Mouse (Mus musculus) heart, embryonic 16.5 days (tissue): ENCODE results near the gene Naa10. TPM values are rescaled to one million over a fixed set of nuclear protein-coding genes. Genes with fewer than 3 reads are reported as not detected.
A peak's percentile ranks its signal among the peaks of the same experiment; 100 is the strongest.

ENCODE experiments used
- ATAC-seq: fragments of 200-750 bp; cut with Nextera tagmentation; replicated peaks from 2 replicates; pipeline ENCODE4 v1.8.0; 2017; ENCODE audit warnings: moderate number of reproducible peaks; ENCODE audit not compliant: insufficient read depth, low FRiP score; ENCODE audit errors: extremely low read depth
- H3K27ac ChIP-seq: fragments of 300-500 bp; sonication (generic); 2 replicates; pipeline ENCODE4 v1.5.1; 2014; ENCODE audit warnings: mild to moderate bottlenecking, low read length, control low read depth, moderate library complexity
- H3K27me3 ChIP-seq: fragments of 300-500 bp; sonication (generic); 2 replicates; pipeline ENCODE4 v1.6.1; 2014; ENCODE audit warnings: low read length, mixed read lengths; ENCODE audit not compliant: control insufficient read depth, insufficient read depth
- H3K36me3 ChIP-seq: fragments of 300-500 bp; sonication (generic); 2 replicates; pipeline ENCODE4 v1.6.1; 2014; ENCODE audit not compliant: control insufficient read depth, insufficient read depth
- H3K4me1 ChIP-seq: fragments of 300-500 bp; sonication (generic); 2 replicates; pipeline ENCODE4 v1.6.1; 2014; ENCODE audit warnings: low read length, mixed read lengths; ENCODE audit not compliant: control insufficient read depth, insufficient read depth
- H3K4me2 ChIP-seq: fragments of 300-500 bp; sonication (generic); 2 replicates; pipeline ENCODE4 v1.6.1; 2014; ENCODE audit warnings: low read depth, mild to moderate bottlenecking, control low read depth, low read length
- H3K4me3 ChIP-seq: fragments of 300-500 bp; sonication (generic); 2 replicates; pipeline ENCODE4 v1.5.1; 2014; ENCODE audit warnings: mild to moderate bottlenecking, control low read depth, low read length
- H3K9ac ChIP-seq: fragments of 300-500 bp; sonication (generic); 2 replicates; pipeline ENCODE4 v1.6.1; 2014; ENCODE audit warnings: low read length, control low read depth
- H3K9me3 ChIP-seq: fragments of 300-500 bp; sonication (generic); replicated peaks from 2 replicates; pipeline ENCODE4 v1.6.1; 2016; ENCODE audit warnings: low read length; ENCODE audit not compliant: control insufficient read depth
- WGBS: fragments of 180-500 bp; shearing (Covaris S2); extraction: QIAGEN DNeasy Blood & Tissue Kit; methylation state at CpG from one replicate; pipeline ENCODE4 v1.1.7; 2014; 5-methylcytosine and 5-hydroxymethylcytosine counted together
- polyA plus RNA-seq: library from polyadenylated mRNA; unstranded; fragments of >200 nt; fragmentation: Nextera tagmentation; extraction: Ambion mirVana; gene quantifications from 2 replicates; pipeline ENCODE4 v1.2.1, GENCODE M21; 2015

Naa10 gene
- 89.8 and 97.1 TPM in 2 replicates for polyA plus RNA-seq

DNA sequence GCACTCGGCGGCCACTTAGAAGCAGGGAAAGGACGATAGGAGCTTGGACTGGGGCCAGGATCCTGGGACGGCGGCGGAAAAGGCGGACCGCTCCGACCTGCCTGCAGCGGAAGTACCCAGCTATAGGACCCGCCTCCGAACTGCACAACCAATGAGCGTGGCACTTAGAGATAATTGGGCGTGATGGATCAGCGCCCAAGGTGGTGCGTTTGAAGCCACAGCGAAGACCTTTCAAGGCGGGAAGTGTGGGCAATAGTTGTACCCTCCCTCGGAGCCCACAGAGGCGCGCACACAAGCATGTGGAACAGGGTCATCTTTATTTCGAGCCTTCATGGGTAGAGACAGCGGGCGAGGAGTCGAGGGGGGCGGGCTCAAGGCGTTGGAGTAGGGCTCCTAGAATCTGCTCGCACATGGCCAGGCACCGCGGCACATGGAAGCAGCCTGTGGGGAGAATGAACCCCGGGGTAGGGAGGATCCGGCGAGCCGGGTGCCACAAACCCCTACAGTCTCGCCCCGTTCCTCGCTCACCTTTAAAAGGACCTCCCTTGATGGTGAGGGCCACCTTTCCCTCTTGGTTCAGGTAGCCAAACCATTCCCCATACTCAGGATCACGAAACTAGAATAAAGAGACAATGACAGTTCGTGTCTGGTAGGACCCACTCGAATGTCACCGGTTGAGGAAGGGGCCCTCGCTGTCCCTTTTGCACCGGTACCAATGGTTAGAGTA is at the start of gene Naa10, which contains the start of gene Arhgap4:
Naa10 (minus strand) TSS at position 122 of the 727 bp plus-strand sequence.
Arhgap4 (minus strand) TSS at position 48 of the 727 bp plus-strand sequence.
- peak; percentile 96 for ATAC-seq
- no peaks in the 10 kb centered on the region for H3K9me3 ChIP-seq

DNA sequence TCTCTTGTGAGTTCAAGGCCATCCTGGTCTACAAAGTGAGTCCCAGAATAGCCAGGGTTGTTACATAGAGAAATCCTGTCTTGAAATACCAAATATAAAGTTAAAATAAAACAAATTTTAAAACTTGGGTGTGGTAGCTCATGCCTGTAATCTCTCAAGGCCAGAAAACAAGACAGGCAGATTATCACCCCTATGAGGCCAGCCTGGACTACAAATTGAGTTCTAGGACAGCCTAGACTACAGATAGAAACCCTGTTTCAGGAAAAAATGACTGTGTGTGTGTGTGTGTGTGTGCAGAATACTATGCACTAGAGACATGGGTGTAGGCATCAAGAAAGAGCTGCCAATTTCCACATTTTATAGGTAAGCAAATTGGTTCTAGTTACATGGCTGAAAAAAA is 49.0 kb upstream of the Naa10 start:
- H3K36me3 ChIP-seq: no peaks in the 10 kb centered on the region
- no peaks in the 10 kb centered on the region for H3K9me3 ChIP-seq
- ATAC-seq: no peak
- no peak overlapping the region for H3K4me2 ChIP-seq
- no peak overlapping the region for H3K9ac ChIP-seq
- no peaks in the 10 kb centered on the region for H3K4me1 ChIP-seq
- no peaks in the 10 kb centered on the region for H3K27me3 ChIP-seq
- no peak overlapping the region for H3K27ac ChIP-seq
- no peak overlapping the region for H3K4me3 ChIP-seq

More for the DNA sequence above, at the start of gene Naa10, which contains the start of gene Arhgap4:
- peak within 1 kb of the TSS; percentile 73 for H3K4me2 ChIP-seq
- H3K27me3 ChIP-seq: no peaks in the 10 kb centered on the region
- WGBS: 11% methylated on average over 43 of the region's 43 CpGs
- H3K4me3 ChIP-seq: peak within 1 kb of the TSS; percentile 67
- H3K36me3 ChIP-seq: 0 out of 2 replicates have a peak, but pooled peaks cover 2% of the 10 kb centered on the region
- H3K4me1 ChIP-seq: peaks cover 3% of the 10 kb centered on the region; the same call in 1 of the 2 replicates
- peak within 1 kb of the TSS; percentile 86 for H3K27ac ChIP-seq
- peak within 1 kb of the TSS; percentile 72 for H3K9ac ChIP-seq

DNA sequence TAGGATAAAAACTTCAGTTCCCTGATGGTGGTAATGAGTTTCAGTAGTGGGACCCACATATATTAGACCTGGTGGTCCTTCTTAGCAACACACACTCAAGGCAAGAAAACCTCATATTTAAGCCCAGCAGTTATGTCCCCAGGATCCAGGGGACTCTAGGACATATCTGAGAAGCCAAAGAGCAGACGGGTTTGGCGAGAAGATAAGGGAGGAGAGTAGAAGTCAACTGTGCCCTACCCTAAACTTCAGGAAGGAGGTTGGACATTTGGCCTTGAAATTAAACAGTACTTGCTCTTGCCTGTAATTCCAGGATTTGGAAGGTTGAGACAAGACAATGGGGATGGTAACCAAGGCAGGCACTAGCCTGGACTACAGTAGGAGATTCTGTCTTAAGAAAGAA is 48.0 kb upstream of the Naa10 start:
- Histone ChIP-seq H3K9ac (no peak overlapping the region), H3K27ac (no peak overlapping the region), H3K36me3 (no peaks in the 10 kb centered on the region), H3K4me3 (no peak overlapping the region), H3K4me1 (no peaks in the 10 kb centered on the region; the same call in 1 of the 2 replicates), H3K9me3 (no peaks in the 10 kb centered on the region), H3K4me2 (no peak overlapping the region), H3K27me3 (no peaks in the 10 kb centered on the region)
- ATAC-seq: no peak
- 73% methylated on average over 2 of the region's 2 CpGs for WGBS

DNA sequence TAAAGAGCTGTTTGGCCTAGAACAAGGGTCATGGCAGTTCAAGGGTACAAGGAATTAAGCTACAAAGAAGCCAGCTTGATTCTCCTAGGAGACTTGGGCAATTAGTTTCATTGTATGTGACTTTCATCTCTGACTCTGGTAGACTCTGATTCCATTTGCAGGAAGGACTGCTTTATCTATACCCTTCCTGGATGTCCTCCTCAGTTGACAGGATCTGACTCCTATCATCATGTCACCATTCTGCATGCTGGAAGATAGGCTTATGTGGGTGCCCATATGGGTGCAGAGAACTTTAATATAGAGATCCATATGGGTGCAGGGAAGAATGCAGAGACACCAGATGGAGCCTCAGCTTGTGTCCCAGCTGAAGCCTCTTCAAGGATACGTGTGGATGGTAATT is 47.4 kb upstream of the Naa10 start:
- no peak overlapping the region for H3K9ac ChIP-seq
- H3K36me3 ChIP-seq: no peaks in the 10 kb centered on the region
- no peak overlapping the region for H3K4me2 ChIP-seq
- H3K4me3 ChIP-seq: no peak overlapping the region
- no peak for ATAC-seq
- no peak overlapping the region for H3K27ac ChIP-seq
- no peaks in the 10 kb centered on the region for H3K27me3 ChIP-seq
- no peaks in the 10 kb centered on the region for H3K9me3 ChIP-seq
- WGBS: 71% methylated on average over 1 of the region's 1 CpGs
- peaks cover 5% of the 10 kb centered on the region for H3K4me1 ChIP-seq

DNA sequence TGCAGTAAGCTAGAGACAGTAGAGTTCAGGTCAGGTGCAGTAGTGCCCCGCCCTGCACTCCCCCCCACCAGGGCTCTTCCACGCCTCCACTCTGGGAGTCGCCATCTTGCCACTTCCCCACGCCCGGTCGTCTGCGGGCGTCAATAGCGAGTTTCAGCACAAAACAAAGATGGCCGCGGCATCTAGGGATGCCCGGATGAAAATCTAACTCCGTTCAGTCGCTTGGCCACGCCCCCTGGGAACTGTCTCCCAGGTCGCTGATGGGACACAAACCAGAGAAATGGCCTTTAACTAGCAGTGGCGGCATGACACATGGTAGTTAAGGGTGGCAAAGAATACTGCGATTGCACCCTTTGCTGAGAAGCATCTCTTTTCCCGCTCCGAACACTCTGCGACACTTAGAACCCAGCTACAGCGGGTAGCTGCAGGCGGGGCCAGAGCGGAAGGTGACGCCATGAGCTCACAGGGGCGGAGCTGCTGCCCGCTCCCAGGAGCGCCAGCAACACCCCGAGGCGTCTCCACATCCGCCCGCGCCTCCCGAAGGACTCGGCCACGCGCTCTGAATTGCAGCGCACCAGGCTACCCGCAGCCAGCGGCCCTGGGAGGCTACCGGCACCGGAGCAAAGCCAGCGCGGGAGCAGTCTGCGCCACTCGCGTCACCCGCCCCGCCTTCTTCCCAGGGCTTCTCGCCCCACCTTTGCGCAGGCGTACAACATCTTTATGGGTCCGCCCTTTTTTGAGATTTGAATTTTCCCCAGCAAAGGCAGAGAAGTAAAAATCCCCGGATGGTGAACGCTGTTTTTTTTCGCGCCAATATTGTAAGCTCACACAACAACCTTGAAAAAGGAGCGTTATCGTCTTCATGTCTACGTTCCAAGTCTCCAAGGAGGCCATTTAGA is 45.7 kb upstream of the Naa10 start:
- peak overlapping the region; percentile 99 for H3K27ac ChIP-seq
- peak; percentile 82 for ATAC-seq
- peaks cover 19% of the 10 kb centered on the region for H3K4me1 ChIP-seq
- H3K4me3 ChIP-seq: peak overlapping the region; percentile 71
- H3K9ac ChIP-seq: peak overlapping the region; percentile 84
- H3K9me3 ChIP-seq: no peaks in the 10 kb centered on the region
- WGBS: 9% methylated on average over 60 of the region's 60 CpGs
- peak overlapping the region; percentile 63 for H3K4me2 ChIP-seq
- H3K36me3 ChIP-seq: no peaks in the 10 kb centered on the region
- no peaks in the 10 kb centered on the region for H3K27me3 ChIP-seq

DNA sequence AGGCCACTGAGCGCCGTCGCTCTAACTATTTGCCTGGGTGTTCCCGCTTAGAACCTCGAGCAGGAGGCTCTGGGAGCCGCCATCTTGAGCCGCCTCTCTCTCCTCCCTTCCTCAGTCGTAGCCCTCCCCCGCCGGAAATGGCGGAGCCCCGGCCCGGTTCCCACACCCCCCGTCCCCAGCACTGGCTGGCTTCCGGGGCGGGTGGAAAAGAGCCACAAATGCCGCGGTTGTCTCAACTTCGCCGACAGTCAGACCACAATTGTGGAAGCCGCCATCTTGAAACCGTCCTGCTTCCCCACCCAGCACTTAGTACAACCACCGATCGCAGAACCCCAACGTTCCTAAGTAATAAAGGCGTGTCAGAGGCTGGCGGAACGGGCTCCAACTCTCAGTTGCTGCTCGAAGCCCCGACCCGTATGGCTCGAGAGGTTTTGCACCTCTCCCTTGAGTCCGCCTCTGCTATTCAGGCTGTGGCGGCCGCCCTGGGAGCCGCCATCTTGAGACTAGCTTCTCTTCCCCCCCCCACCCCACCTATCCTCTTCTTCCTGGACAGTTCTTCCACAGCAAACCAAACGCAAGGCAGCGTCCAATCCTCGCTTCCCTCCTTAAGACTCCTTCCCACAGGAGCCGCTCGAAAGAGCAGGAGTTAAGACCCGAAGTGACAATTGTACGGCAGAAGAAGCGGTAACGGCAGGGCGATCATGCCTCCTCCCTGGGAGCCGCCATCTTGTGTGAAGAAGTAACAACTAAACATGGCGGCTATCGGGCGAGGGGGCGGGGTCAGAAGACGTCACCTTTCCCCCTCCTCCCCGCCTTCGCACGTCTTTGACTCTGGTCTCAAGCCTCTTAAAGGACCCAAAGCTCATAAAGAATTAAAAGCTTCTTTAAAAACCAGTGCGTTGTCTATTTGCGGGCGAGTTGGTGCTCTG is 44.8 kb upstream of the Naa10 start, which contains the start of gene Hcfc1:
Hcfc1 (minus strand) TSS at position 110 of the 929 bp plus-strand sequence.
- H3K4me3 ChIP-seq: peak within 1 kb of the TSS; percentile 71
- H3K27me3 ChIP-seq: no peaks in the 10 kb centered on the region
- no peaks in the 10 kb centered on the region for H3K36me3 ChIP-seq
- peak within 1 kb of the TSS; percentile 63 for H3K4me2 ChIP-seq
- WGBS: 11% methylated on average over 57 of the region's 58 CpGs
- ATAC-seq: peak; percentile 76
- no peaks in the 10 kb centered on the region for H3K9me3 ChIP-seq
- peaks cover 19% of the 10 kb centered on the region for H3K4me1 ChIP-seq
- peak within 1 kb of the TSS; percentile 99 for H3K27ac ChIP-seq
- H3K9ac ChIP-seq: peak within 1 kb of the TSS; percentile 84

DNA sequence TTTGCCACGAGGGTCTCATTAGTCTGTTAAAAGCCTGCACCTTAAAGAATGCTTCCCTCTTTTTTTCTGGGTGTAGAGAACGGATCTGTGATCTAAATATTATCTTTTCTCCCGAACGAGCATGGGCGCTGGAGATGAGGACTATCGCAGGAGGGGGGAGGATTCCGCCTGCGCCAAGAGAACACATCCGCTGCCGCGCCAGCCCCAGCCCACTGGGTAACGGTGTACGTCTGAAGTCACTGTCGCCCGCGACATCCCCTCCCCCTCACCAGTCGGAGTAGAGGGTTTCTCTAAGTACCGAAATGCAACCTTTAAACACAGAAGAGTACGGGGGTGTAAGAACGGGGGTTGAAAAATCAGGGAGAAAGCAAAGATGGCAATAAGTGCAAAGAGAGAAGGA is 43.6 kb upstream of the Naa10 start:
- 10% methylated on average over 20 of the region's 20 CpGs for WGBS
- peak overlapping the region; percentile 99 for H3K27ac ChIP-seq

DNA sequence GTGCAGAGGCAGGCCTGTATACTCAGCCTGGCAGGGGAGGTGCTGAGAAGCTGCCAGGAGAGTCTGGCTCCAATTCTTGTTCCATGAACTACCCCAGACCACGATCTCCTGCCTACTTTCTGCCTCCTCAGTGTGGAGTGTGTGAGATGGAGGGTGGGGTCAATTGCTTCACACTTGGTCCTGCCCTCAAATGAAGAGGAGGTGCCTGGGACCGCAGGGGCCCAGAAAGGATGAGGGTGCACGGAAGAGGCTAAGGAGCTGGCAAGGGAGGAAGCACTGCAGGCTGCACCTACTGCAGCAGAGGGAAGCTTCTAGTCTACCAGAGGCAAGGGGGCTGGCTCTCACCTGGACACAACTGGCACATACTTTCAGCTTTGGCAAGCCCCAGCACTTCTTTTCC is 42.6 kb upstream of the Naa10 start:
- Histone ChIP-seq H3K36me3 (0 out of 2 replicates have a peak, but pooled peaks cover under 1% of the 10 kb centered on the region), H3K4me1 (peaks cover 19% of the 10 kb centered on the region), H3K4me2 (peak overlapping the region; percentile 61), H3K27ac (peak overlapping the region; percentile 5; the same call in 1 of the 2 replicates), H3K9me3 (no peaks in the 10 kb centered on the region), H3K27me3 (no peaks in the 10 kb centered on the region), H3K4me3 (peak overlapping the region; percentile 71), H3K9ac (peak overlapping the region; percentile 84)
- ATAC-seq: no peak
- WGBS: 18% methylated on average over 3 of the region's 3 CpGs

More for the DNA sequence above, 43.6 kb upstream of the Naa10 start:
- Histone ChIP-seq H3K4me3 (peak overlapping the region; percentile 71), H3K9ac (peak overlapping the region; percentile 84), H3K9me3 (no peaks in the 10 kb centered on the region), H3K4me2 (peak overlapping the region; percentile 61), H3K27me3 (no peaks in the 10 kb centered on the region), H3K36me3 (no peaks in the 10 kb centered on the region), H3K4me1 (peaks cover 19% of the 10 kb centered on the region)
- no peak for ATAC-seq
